Mouse (Mus musculus): ENCODE measurements around the gene Ccdc102a. TPM values are rescaled to one million over a fixed set of nuclear protein-coding genes. Genes with fewer than 3 reads are reported as not detected.

The Ccdc102a gene
- total RNA-seq (2021), result 1 to 10 TPM; 2.6 to 3.3 TPM

- peak in 1 of 2 experiments; percentile 81 for DNase-seq (ENCODE audit: extremely low spot score in 1 of 2, low spot score in 2 of 2)
Measured at GRCm38 (mm10) chr8:94917851-94918495, at the start of gene Ccdc102a. Gene Ccdc102a (minus strand): TSS chr8:94918098.

GRCm38 (mm10) chr8:94967554-94967953 is 49.7 kb upstream of the Ccdc102a start:
- intact Hi-C loops (cut with DNase I), result no loop called here
- no peak for DNase-seq (ENCODE audit: extremely low spot score in 1 of 2, low spot score in 2 of 2)

More at GRCm38 (mm10) chr8:94917851-94918495, at the start of gene Ccdc102a:
- intact Hi-C loops (cut with DNase I), result no loop called here

GRCm38 (mm10) chr8:94967071-94967470 is 49.2 kb upstream of the Ccdc102a start:
- intact Hi-C loops (cut with DNase I), result no loop called here
- DNase-seq (ENCODE audit: extremely low spot score in 1 of 2, low spot score in 2 of 2), result no peak

- intact Hi-C loops (cut with DNase I), result no loop called here
- DNase-seq (ENCODE audit: extremely low spot score in 1 of 2, low spot score in 2 of 2), result no peak
Measured at GRCm38 (mm10) chr8:94966578-94966977, 48.7 kb upstream of the Ccdc102a start.

- intact Hi-C loops (cut with DNase I), result no loop called here
- no peak for DNase-seq (ENCODE audit: extremely low spot score in 1 of 2, low spot score in 2 of 2)
Measured at GRCm38 (mm10) chr8:94964828-94965227, 46.9 kb upstream of the Ccdc102a start.

GRCm38 (mm10) chr8:94962201-94962600 is 44.3 kb upstream of the Ccdc102a start:
- intact Hi-C loops (cut with DNase I), result no loop called here
- DNase-seq (ENCODE audit: extremely low spot score in 1 of 2, low spot score in 2 of 2), result no peak

- no peak for DNase-seq (ENCODE audit: extremely low spot score in 1 of 2, low spot score in 2 of 2)
- intact Hi-C loops (cut with DNase I), result no loop called here
Measured at GRCm38 (mm10) chr8:94956078-94956574, 38.2 kb upstream of the Ccdc102a start.

GRCm38 (mm10) chr8:94954921-94955758 is 37.2 kb upstream of the Ccdc102a start:
- intact Hi-C loops (cut with DNase I), result no loop called here
- DNase-seq (ENCODE audit: extremely low spot score in 1 of 2, low spot score in 2 of 2), result peak; percentile 42 to 62

GRCm38 (mm10) chr8:94954368-94954737 is 36.5 kb upstream of the Ccdc102a start:
- no peak for DNase-seq (ENCODE audit: extremely low spot score in 1 of 2, low spot score in 2 of 2)
- intact Hi-C loops (cut with DNase I), result no loop called here

GRCm38 (mm10) chr8:94953624-94954367 is 35.9 kb upstream of the Ccdc102a start:
- intact Hi-C loops (cut with DNase I), result no loop called here

GRCm38 (mm10) chr8:94952086-94952485 is 34.2 kb upstream of the Ccdc102a start:
- intact Hi-C loops (cut with DNase I), result no loop called here
- no peak for DNase-seq (ENCODE audit: extremely low spot score in 1 of 2, low spot score in 2 of 2)

More at GRCm38 (mm10) chr8:94953624-94954367, 35.9 kb upstream of the Ccdc102a start:
- no peak for DNase-seq (ENCODE audit: extremely low spot score in 1 of 2, low spot score in 2 of 2)

GRCm38 (mm10) chr8:94950458-94950857 is 32.6 kb upstream of the Ccdc102a start:
- DNase-seq (ENCODE audit: extremely low spot score in 1 of 2, low spot score in 2 of 2), result no peak
- intact Hi-C loops (cut with DNase I), result loop anchor here (1.0 kb wide), 1 partner anchor 51 kb away; no protein-coding TSS in a partner anchor

- intact Hi-C loops (cut with DNase I), result loop anchor here (1.0 kb wide), 1 partner anchor 51 kb away; no protein-coding TSS in a partner anchor
- peak; percentile 71 to 73 for DNase-seq (ENCODE audit: extremely low spot score in 1 of 2, low spot score in 2 of 2)
Measured at GRCm38 (mm10) chr8:94950046-94950445, 32.1 kb upstream of the Ccdc102a start.

GRCm38 (mm10) chr8:94949010-94949409 is 31.1 kb upstream of the Ccdc102a start:
- DNase-seq (ENCODE audit: extremely low spot score in 1 of 2, low spot score in 2 of 2), result no peak
- intact Hi-C loops (cut with DNase I), result loop anchor here (5.0 kb wide), 1 partner anchor 133 kb away; the partner anchor contains the start of gene Katnb1

- intact Hi-C loops (cut with DNase I), result loop anchor here (5.0 kb wide), 1 partner anchor 134 kb away; the partner anchor contains the start of gene Katnb1
Measured at GRCm38 (mm10) chr8:94948421-94948820, 30.5 kb upstream of the Ccdc102a start.

GRCm38 (mm10) chr8:94945185-94945584 is 27.3 kb upstream of the Ccdc102a start:
- peak; percentile 49 to 52 for DNase-seq (ENCODE audit: extremely low spot score in 1 of 2, low spot score in 2 of 2)

More at GRCm38 (mm10) chr8:94948421-94948820, 30.5 kb upstream of the Ccdc102a start:
- no peak for DNase-seq (ENCODE audit: extremely low spot score in 1 of 2, low spot score in 2 of 2)

GRCm38 (mm10) chr8:94942566-94942965 is 24.7 kb upstream of the Ccdc102a start:
- intact Hi-C loops (cut with DNase I), result loop anchor here (5.0 kb wide), 1 partner anchor 260 kb away; the partner anchor contains the start of gene Kifc3

More at GRCm38 (mm10) chr8:94945185-94945584, 27.3 kb upstream of the Ccdc102a start:
- intact Hi-C loops (cut with DNase I), result loop anchor here (5.0 kb wide), 1 partner anchor 137 kb away; the partner anchor contains the start of gene Katnb1

GRCm38 (mm10) chr8:94935172-94935571 is 17.3 kb upstream of the Ccdc102a start:
- intact Hi-C loops (cut with DNase I), result no loop called here
- DNase-seq (ENCODE audit: extremely low spot score in 1 of 2, low spot score in 2 of 2), result no peak

More at GRCm38 (mm10) chr8:94942566-94942965, 24.7 kb upstream of the Ccdc102a start:
- DNase-seq (ENCODE audit: extremely low spot score in 1 of 2, low spot score in 2 of 2), result peak in 1 of 2 experiments; percentile 31

Measured in left cerebral cortex, postnatal 10 days (tissue).